Mouse (Mus musculus) megakaryocyte progenitor cell, adult 5-6 weeks (primary cell): Measurements from ENCODE around the gene Arsb. TPM values are rescaled to one million over a fixed set of nuclear protein-coding genes. Genes with fewer than 3 reads are reported as not detected.
A peak's percentile ranks its signal among the peaks of the same experiment; 100 is the strongest.

Experiments
- ATAC-seq: replicated peaks from 2 replicates; pipeline ENCODE4 v1.8.0; 2016; ENCODE audit warnings: mild to moderate bottlenecking, moderate TSS enrichment, inconsistent platforms; ENCODE audit not compliant: poor library complexity
- total RNA-seq, 2 experiments: library from RNA; stranded (forward) in 1 of 2; stranded (reverse) in 1 of 2; fragments of 157-497, 149-512 nt in 1 of 2; fragments of 200-1000 nt in 1 of 2; gene quantifications; 2 replicates each; pipeline versions ENCODE4 v1.2.3 to v1.2.4; 2015 to 2017

Gene Arsb
- total RNA-seq, 2 experiments from 2014 or later, result 32.4 to 157 TPM

DNA sequence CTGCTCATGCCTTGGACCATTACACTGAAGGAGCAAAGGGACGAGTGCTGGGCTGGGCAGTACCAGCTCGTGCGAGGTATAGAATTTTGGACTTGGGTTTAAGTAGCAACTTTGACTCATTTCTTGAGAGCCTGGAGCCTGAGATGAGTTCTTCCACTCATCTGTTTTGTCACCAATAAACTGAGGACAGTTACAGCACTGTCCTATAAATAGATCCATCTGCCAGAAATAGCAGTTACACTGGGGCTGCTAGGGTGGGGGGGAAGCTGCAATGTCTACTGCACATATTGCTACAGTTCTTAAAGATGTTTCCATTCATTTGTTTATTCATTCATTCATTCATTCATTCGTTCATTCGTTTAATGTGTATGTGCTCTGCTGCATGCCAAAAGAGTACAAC is 115.6 kb downstream of the Arsb start:
- no peak for ATAC-seq

DNA sequence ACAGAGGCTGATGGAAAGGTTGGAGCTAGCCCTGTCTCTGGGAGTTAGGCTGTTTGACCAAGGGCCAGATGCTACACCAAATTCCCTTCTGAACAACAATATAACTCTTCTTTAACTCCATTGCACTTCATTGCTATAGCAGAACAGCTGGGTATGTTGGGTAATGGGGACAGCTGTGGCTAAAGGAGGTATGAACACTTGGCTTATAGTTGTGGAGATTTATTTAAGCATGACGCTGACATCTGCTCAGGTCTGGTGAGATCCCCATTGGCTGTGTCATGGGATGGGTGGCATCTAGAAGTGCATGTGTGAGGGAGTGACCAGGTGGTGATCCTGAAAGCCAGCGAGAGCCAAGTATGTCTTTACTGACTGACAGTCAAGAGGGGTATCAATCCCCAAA is 116.8 kb downstream of the Arsb start:
- ATAC-seq, result no peak

DNA sequence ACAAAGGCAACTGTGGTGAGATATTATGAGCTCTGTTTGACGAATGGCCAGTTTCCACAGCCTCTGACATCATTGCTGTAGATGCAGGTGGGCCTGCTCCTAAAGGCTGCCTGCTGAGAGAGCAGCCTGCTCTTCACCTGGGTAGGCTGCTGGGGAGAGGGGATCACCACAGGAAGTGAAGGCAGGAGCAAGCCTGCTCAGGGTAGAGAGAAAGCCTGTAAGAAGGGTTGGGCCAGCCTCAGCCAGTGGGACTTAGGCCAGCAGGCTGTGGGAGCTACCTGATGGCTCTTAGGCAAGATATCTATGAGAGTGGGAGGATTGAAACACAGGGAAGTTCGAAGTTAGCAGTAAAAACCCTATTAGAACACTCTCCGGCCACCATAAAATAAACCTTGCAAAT is 117.5 kb downstream of the Arsb start:
- no peak for ATAC-seq

DNA sequence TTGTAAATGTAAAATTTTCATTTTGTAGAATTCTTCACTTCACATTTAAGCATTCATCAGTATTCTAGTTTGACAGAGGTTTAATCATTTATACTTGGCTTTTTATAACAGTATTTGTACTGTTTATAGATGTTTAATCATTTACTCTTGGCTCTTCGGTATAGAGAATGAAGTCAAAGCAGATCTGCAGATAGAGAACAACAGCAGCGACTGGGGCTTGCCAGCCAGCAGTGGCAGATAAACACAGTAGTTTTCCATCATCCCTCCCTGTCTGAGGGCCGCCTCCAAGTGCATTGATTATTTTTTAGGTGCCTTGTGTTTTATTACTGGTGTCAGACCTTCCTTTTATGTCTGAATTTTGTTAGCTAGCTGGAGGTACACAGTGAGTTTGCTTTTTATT is 118.6 kb downstream of the Arsb start:
- ATAC-seq, result no peak

DNA sequence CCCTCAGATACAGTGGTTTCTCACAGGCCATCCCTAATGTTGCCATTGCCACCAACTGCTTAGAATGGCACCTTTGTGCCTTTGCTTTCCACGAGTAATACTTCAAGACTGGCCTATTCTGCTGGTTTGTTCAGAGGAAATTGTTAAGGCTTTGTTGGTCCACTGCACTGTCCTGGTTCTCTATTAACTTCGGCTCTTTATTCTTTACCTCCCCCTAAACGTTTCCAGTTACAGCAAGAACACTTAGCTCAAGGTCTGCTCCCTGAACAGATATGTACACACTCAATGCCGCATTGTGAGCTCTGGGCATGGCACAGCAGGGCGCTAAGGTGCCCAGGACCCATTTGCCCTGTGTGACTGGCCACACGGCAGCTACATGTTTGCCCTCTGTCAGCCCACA is 119.8 kb downstream of the Arsb start:
- no peak for ATAC-seq

DNA sequence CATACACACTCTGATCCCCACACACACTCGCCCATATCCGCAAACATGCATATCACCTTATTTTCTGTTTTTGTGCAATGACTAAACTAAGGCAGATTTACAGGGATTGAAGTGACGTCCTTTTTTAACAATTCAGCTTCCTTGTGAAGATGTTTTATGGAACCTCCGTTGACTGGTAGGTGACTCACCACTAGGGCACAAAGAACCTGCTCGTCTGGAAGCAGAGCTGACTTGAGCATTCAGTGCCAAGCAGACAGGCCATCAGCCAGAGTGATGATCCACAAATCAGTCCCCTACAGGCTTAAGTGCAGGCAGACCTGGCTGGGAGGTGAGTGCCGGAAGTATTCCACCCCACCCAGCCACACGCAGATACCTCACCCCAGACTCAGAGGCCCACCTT is 120.7 kb downstream of the Arsb start:
- no peak for ATAC-seq

DNA sequence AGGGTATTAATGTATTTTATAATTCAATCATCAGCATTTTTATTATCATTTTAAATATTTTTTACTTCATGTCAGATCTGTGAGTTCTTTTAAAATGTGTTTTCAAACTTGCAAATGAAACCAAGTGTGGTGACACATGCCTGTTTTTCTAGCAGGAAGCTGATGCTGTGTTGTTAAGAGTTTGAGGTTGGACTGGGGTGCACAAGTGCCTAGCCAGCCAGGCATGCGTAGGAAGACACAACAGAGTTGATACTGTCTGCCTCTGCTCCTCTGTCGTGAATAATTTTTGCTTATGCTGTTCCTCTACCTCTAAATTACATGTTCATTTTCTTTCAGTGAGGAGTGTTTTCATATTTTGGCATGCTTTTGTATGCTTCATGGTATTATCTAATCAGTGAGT is 122.7 kb downstream of the Arsb start:
- no peak for ATAC-seq

DNA sequence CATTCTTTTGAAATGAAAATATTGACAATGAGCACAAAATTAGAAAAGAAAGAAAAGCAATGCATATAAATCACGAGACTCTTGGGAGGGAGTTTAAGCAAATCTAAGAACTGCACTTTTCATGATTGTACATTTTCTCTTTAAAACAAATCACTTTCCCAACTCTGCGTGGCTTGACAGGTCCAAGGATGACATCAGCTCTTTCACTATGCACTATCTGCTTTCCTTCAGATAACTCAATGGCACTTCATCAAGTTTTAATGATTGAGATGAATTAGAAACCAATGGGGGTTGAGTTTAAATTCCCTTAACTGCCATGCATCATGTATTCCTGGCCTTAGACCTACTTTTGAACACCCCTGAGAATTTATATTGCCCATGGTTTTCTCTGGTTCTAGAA is 124.0 kb downstream of the Arsb start:
- no peak for ATAC-seq

DNA sequence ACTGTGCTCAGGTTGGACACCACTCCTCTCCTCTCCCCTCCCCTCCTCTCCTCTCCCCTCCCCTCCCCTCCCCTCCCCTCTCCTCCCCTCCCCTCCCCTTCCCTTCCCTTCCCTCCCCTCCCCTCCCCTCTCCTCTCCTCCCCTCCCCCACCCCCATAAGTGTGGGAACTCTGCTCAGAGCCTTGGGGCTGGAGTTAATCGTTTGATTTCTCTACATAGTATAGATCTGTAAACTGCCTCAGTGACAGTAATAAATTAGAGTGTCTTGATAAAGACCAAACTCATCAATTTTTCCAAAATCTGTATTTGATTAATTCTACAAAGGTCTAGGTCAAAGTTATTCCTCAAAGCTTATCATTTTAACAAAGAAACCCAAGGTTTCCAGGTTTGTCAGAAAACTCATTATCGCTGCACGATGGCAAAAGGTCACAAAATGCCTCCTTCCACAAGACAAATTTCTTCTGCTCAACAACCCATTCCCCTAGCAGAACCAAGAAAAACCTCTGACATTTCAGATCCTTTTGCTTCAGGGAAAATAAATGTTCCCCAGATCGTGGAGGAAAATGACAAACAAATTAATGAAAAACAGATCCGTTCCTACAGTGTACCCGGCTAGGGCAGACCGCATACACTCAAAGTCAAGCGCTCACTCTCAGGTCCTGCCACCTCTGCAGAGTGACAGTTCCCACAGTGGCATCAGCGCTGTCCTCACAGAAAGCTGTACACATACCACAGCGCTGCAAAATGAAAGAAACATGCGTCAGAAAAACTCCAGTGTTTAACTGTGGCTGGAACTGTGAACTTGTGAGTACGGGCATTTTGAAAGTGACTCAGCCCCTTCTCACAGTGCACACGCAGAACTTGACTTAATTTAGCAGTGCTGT is 126.8 kb downstream of the Arsb start:
- peak; percentile 57 for ATAC-seq

DNA sequence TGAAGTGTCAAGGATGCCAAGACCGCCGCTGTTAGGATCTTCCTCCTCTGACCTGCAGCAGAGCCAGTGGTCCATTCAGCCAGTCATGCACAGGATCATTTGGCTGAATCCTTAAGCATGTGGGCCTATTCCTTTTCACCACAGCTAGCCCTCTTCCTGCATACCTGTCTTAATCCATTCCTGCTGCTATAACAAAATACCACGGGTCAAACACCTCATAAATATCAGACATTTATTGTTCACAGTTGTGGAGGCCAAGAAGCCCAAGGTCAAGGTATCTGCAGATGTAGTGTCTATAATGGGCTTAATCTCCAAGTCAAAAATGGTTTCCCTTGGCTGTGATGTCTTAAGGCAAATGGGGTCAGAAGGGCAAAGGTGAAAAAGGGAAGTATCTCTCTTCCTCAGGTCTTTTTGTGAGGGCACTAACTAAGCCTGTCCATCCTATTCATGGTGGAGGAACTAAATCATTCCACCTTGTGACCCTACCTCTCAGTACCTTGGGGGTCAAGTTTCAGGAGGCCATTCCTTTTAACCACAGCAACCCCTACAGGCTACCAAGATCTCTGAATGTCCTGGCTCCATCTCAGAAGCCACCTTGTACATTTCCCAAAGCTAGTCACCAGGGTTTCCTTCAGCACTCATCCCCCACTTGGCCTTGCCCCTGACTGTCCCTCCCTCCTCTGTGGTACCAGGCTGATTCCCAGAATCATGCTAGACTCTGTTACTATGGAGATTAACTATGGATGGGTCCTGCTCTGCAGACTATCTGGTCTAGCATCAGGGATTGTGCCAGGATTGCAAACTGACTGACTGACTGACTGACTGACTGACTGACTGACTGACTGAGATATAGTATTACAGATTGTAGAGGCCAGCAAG is 128.2 kb downstream of the Arsb start:
- no peak for ATAC-seq

DNA sequence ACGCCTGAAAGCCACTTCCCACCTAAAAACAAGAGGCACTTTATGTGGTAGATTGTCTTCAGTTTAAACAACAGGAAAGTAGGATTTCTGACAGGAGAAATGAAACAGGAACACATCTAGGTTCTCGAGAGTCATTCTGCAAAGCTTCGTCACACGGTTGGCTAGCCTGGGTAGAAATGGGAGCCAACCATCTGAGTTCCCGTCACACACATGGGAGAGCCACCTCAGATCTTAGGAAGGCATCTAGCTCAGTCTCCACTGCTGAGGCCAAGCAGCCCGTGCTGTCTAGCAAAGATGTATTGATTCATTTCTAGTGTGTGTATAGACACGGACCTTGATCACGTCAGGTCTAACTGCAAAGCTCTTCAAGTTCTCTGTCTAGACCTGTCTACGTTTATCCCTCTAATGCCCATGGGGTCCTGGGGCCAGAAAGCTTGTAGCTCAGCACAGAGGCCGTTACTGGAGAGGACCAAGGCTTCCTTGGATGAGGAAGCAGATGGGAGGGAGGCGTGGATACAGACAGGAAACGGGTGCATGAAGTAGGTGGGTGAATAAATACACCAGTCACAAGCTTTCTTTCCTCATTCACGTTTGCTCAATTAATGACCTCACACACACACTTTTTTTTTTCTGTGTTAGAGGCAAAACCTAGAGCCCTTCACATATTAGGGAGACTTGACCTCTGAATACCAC is 129.7 kb downstream of the Arsb start:
- peak; percentile 85 for ATAC-seq

DNA sequence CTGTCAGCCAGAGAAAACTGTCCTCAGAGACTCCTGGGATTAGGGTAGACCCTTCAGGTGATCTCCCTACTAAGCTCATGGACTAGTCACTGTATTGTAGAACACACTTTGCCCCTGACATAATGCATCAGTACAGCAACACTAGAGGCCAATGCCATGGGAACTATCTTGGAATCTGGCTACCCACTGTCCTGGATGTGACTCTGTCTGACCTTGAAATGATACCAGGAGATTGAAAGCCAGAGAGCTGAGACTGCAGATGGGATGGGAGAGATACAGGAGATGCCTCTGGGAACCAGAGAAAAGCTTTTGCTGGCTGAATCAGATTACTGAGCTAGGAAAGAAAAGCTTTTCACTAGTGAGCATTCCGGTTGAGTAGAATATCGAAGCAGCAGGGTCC is 130.7 kb downstream of the Arsb start:
- ATAC-seq, result no peak

DNA sequence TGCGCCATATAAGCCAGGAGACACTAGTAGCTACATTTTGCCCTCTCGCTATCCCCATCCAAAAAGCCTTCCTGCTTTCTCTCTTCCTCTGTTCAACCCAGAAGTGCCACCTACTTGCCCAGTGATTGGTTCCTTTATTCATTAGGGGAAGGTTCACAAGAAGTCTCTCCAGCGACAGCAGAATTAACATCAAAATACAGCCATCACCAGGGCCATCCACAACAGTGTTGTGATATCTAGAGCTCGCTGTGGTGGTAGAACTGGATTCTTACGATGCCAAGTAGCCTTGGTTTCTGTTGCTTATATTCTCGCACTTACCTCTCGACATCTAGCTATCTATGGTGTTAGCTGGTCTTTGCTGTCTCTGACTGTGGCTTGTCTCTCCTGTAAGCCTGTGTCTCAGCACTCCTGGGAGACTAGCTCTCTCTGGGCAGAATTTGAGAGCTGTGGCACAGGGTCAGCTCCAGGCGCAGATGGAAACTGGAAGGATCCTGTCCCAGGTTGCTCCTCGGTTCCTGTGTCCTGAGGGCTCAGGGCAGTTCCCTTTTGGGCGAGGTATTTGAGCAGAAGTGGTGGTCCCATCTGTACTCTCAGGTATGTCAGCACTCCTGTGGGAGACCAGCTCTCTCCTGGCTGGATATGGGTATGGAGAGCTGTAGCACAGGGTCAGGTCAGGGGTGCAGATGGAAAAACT is 135.3 kb downstream of the Arsb start:
- no peak for ATAC-seq

DNA sequence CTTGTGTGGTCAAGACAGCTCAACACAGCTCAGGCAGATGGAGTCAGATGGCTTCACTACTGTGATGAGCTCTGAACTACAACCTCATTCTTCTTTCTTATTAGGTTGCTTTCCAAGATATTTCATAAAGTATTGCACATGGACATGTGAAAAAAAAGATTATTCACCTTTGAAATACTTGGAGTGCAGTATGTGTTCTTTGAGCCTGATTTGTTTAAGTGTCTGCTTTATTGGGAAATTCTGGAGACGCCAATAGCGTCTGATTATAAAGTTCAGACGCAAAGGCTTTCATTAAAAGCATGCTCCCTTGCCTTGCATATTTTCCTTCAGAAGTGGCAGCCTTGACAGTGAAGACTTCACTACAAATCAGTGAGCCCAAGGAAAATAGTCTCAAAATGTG is 136.5 kb downstream of the Arsb start:
- no peak for ATAC-seq

DNA sequence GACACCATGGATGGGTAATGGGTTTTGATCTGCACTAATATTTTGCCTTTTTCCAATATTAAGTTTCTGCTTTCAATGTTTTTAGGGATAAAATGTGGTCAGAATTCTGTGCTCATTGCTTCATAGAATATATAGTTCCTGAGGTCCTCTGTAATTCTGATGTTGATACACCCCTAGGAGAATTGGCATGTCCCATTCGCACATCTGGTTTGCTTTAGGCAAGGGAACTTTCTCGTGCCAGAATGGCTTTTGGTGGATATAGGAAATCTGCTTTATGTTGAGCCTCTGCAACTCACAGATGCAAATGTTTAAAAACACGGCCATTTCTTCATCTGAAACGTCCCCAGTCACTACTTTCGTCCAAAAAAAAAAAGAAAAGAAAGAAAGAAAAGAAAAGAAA is 138.4 kb downstream of the Arsb start:
- ATAC-seq, result no peak

DNA sequence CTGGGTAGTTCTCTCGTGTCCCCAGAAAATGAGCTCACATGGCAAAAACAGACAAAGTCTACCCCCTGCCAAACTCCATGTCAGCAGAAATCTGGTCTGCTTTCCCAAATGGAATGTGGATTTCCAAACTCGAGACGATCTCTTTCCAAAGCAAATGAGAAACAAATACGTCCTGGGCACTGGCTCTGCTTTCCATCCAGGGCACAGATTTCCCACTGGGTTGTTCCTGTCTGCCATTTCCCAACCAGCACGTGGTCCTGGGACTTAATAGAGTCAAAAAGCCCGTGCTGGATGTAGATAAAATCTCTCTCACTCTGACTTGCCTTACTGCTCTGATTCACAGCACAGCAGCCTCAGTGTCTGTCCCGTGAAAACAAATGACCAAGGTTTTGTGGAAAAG is 139.6 kb downstream of the Arsb start:
- no peak for ATAC-seq

DNA sequence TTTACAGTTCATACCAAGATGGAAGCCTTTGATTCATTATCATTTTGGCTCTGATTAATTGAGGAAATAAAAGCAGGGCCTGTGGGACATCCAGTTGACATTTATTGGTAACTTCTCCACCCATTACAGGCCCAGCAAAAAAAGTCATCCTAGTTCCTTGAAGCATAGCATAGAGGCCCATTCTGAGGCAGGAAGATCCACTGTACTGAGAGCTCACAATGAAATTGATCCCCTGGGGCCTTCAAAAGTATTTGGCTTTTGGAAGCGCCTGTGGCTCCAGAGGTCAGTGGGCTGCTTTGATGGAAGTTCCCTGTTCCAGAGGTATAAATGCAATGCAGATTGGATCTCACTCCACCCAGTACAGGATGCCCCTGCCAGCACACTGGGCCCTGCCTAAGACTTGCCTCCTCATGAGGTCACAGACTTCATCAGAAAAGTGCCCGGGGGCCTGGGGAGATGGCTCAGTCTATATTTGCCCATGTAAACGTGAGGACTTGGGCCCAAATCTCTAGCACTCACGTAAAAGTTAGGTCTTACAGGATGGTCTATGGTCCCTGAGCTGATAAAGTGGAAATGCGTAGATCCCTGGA is 141.0 kb downstream of the Arsb start:
- no peak for ATAC-seq

DNA sequence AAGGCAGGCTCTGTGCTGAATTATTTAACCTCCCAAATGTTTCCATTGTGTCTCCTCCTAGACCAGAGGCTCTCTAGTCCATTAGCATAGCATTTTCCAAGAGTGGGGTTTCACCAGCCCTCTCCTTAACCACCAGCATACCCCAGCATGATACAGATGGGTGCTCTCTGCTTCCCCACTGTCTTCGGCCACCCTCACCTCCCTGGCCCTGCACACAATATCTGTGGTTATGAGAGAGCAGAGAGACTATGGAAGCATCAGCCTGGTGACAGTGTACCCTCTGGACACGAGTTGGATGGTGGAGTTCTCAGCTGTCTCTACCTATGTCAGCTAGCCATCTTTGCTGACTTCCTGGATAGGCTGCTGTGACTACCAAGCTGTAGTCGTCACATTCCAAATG is 142.8 kb downstream of the Arsb start:
- no peak for ATAC-seq

DNA sequence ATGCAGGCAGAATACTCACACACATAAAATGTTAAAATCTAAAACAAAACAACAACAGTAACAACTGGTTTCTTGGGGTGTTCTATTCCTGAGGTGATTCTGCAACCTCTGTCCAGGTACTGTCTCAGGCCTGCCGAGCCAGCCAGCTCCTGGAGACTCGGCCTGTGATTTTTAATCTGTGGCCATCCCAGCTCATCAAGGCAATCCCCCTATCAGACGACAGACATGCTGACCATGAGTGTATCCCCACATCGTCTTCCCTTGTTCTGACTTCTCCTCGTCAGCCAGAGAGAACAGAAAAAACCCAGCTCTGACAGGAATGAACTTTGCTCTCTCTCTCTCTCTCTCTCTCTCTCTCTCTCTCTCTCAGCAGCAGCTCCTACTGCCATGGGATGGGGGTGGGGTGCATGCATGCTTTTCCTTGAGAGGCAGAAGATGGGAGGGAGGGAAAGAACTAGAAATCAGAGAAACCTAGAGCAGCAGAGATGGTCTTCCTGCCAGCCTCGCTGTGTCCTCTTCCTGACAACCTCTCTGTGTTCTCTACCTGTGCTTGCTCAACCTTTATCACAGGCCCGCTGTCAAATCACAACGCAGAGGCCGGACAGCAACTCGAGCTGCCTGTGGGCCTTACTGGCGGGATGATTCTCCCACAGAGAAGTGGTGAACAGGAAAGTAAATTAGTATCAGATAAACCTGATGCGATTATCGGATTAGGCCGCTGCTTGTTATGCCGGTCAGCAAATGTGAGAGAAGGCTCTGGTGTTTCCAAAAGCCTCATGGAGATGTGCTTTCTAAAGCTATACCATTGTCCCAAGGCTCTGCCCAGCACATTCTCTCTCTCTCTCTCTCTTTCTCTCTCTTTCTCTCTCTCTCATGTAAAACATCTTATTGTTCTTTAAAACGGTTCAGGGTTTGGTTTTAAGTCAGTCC is 144.5 kb downstream of the Arsb start:
- ATAC-seq, result no peak
